Mouse (Mus musculus) MEL (cell line): Measurements from ENCODE around the gene Gm29866.
"Not testable (repeated sequence)": the region's sequence is repeated elsewhere in the genome, so short reads cannot be mapped to it uniquely, and the experiment has no call there.

Source experiments
- BHLHE40 ChIP-seq: IDR thresholded peaks from 2 replicates; pipeline ENCODE4 v1.6.1; 2012; ENCODE audit warnings: low read depth, mild to moderate bottlenecking, inconsistent platforms, low read length, improper control_type of control experiment, borderline replicate concordance
- CTCF ChIP-seq, 3 experiments: IDR thresholded peaks in 2 of 3; conservative IDR thresholded peaks in 1 of 3; 2 replicates each; pipeline ENCODE4 v1.5.1; 2011 to 2012; ENCODE audit warnings: low read length in 3 of 3, low read depth in 2 of 3, mild to moderate bottlenecking in 2 of 3, improper control_type of control experiment in 1 of 3, inconsistent platforms in 1 of 3, mixed read lengths in 1 of 3, moderate library complexity in 1 of 3; ENCODE audit not compliant: control insufficient read depth in 1 of 3, insufficient read depth in 1 of 3, poor library complexity in 1 of 3, severe bottlenecking in 1 of 3
- EP300 ChIP-seq, 2 experiments: IDR thresholded peaks; 2 replicates each; pipeline ENCODE4 v1.6.1; 2011; ENCODE audit warnings: improper control_type of control experiment in 2 of 2, low read length in 2 of 2, low read depth in 1 of 2, mild to moderate bottlenecking in 1 of 2
- MAX ChIP-seq: IDR thresholded peaks from 2 replicates; pipeline ENCODE4 v1.6.1; 2011; ENCODE audit warnings: low read length, improper control_type of control experiment
- MAZ ChIP-seq: IDR thresholded peaks from 2 replicates; pipeline ENCODE4 v1.6.1; 2012; ENCODE audit warnings: low read depth, mild to moderate bottlenecking, inconsistent platforms, low read length, improper control_type of control experiment
- POLR2A ChIP-seq, 2 experiments: IDR thresholded peaks; 2 replicates each; pipeline ENCODE4 v1.6.1; 2011 to 2012; ENCODE audit warnings: low read length in 2 of 2, mild to moderate bottlenecking in 2 of 2, control low read depth in 1 of 2, improper control_type of control experiment in 1 of 2, low read depth in 1 of 2, moderate library complexity in 1 of 2; ENCODE audit not compliant: control insufficient read depth in 1 of 2, insufficient read depth in 1 of 2, poor library complexity in 1 of 2
- RCOR1 ChIP-seq: IDR thresholded peaks from 2 replicates; pipeline ENCODE4 v1.6.1; 2012; ENCODE audit warnings: low read depth, mild to moderate bottlenecking, inconsistent platforms, low read length, improper control_type of control experiment
- SIN3A ChIP-seq: IDR thresholded peaks from 2 replicates; pipeline ENCODE4 v1.6.1; 2012; ENCODE audit warnings: low read length, improper control_type of control experiment, inconsistent platforms
- TBP ChIP-seq: IDR thresholded peaks from 2 replicates; pipeline ENCODE4 v1.8.0; 2011; ENCODE audit warnings: low read depth, low read length, improper control_type of control experiment
- USF1 ChIP-seq: IDR thresholded peaks from 2 replicates; pipeline ENCODE4 v1.6.1; 2014; ENCODE audit warnings: low read depth, mild to moderate bottlenecking, inconsistent platforms, low read length, improper control_type of control experiment, moderate library complexity
- ZC3H11A ChIP-seq: IDR thresholded peaks from 2 replicates; pipeline ENCODE4 v1.6.1; 2012; ENCODE audit warnings: low read depth, mild to moderate bottlenecking, inconsistent platforms, low read length, improper control_type of control experiment
- ZKSCAN1 ChIP-seq: IDR thresholded peaks from 2 replicates; pipeline ENCODE4 v1.6.1; 2012; ENCODE audit warnings: low read depth, mild to moderate bottlenecking, inconsistent platforms, low read length, improper control_type of control experiment, moderate library complexity

DNA sequence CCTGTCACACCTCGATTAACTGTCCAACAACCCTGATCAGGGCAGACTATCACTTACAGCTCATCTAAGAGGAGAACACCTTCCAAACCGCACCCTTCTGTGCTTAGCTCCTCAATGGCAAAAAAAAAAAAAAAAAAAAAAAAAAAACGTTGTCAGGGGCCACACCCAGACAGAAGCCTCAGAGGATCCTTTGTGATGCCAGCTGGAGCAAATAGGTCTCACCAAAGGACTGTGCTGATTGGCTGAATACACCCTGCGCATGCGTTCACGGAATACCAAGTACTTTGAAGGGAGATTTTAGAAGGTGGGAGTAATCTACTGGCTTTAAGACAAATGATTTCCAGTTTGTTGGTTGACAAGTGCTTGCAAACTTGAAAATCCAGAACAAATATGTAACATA is at the start of gene Gm29866:
- TF ChIP-seq TBP; CTCF (IDR thresholded peaks at IDR 0.05 in 2 of 3, conservative IDR thresholded peaks at IDR 0.05 in 1 of 3; ENCODE audit: control insufficient read depth in 1 of 3, insufficient read depth in 1 of 3, low read depth in 2 of 3, low read length in 3 of 3, poor library complexity in 1 of 3, severe bottlenecking in 1 of 3); MAX; POLR2A (IDR thresholded peaks at IDR 0.05; ENCODE audit: control insufficient read depth in 1 of 2, insufficient read depth in 1 of 2, low read depth in 1 of 2, low read length in 2 of 2, poor library complexity in 1 of 2); USF1; BHLHE40; MAZ; EP300 (IDR thresholded peaks at IDR 0.05; ENCODE audit: low read depth in 1 of 2, low read length in 2 of 2); ZC3H11A; ZKSCAN1; SIN3A; RCOR1: not testable (repeated sequence)
